Mouse (Mus musculus) embryonic facial prominence, embryonic 12.5 days (tissue): ENCODE data around the gene Grip2. TPM values are rescaled to one million over a fixed set of nuclear protein-coding genes. Genes with fewer than 3 reads are reported as not detected.

ENCODE experiments used
- ATAC-seq: fragments of 200-750 bp; cut with Nextera tagmentation; 2 replicates; pipeline ENCODE4 v1.8.0; 2017; ENCODE audit not compliant: insufficient number of reproducible peaks, insufficient read depth, low FRiP score, low TSS enrichment
- H3K27ac ChIP-seq: fragments of 300-500 bp; sonication (generic); 2 replicates; pipeline ENCODE4 v1.5.1; 2016; ENCODE audit warnings: mild to moderate bottlenecking
- H3K27me3 ChIP-seq: fragments of 300-500 bp; sonication (generic); 2 replicates; pipeline ENCODE4 v1.6.1; 2016; ENCODE audit warnings: mild to moderate bottlenecking, moderate library complexity
- H3K36me3 ChIP-seq: fragments of 300-500 bp; sonication (generic); 2 replicates; pipeline ENCODE4 v1.6.1; 2016; ENCODE audit warnings: mild to moderate bottlenecking
- H3K4me1 ChIP-seq: fragments of 300-500 bp; sonication (generic); 2 replicates; pipeline ENCODE4 v1.6.1; 2016
- H3K4me2 ChIP-seq: fragments of 300-500 bp; sonication (generic); replicated peaks from 2 replicates; pipeline ENCODE4 v1.6.1; 2016; ENCODE audit warnings: mild to moderate bottlenecking, moderate library complexity
- H3K4me3 ChIP-seq: fragments of 300-500 bp; sonication (generic); 2 replicates; pipeline ENCODE4 v1.5.1; 2016; ENCODE audit warnings: mild to moderate bottlenecking
- H3K9ac ChIP-seq: fragments of 300-500 bp; sonication (generic); 2 replicates; pipeline ENCODE4 v1.6.1; 2016; ENCODE audit warnings: mild to moderate bottlenecking, moderate library complexity
- H3K9me3 ChIP-seq: fragments of 300-500 bp; sonication (generic); 2 replicates; pipeline ENCODE4 v1.6.1; 2016; ENCODE audit warnings: mild to moderate bottlenecking, moderate library complexity
- WGBS: fragments of 180-500 bp; shearing (Covaris S2); methylation state at CpG from one replicate; pipeline ENCODE4 v1.1.7; 2016; 5-methylcytosine and 5-hydroxymethylcytosine counted together
- polyA plus RNA-seq: library from polyadenylated mRNA; unstranded; fragments of >200 nt; fragmentation: Nextera tagmentation; extraction: Ambion mirVana; gene quantifications from 2 replicates; pipeline ENCODE4 v1.2.1, GENCODE M21; 2016

Gene Grip2
- polyA plus RNA-seq, 1 experiment from 2014 or later = 0.87 TPM

GRCm38 (mm10) chr6:91713370-91713896, 113.6 kb downstream of the Grip2 start:
- Histone ChIP-seq H3K9me3 (no peaks in the 10 kb centered on the region), H3K27me3 (no peaks in the 10 kb centered on the region), H3K27ac (peak overlapping the region; percentile 79), H3K36me3 (peaks cover 20% of the 10 kb centered on the region), H3K9ac (no peak overlapping the region; the same call in 1 of the 2 replicates), H3K4me1 (peaks cover 32% of the 10 kb centered on the region), H3K4me2 (no peak overlapping the region), H3K4me3 (no peak overlapping the region)
- no peak for ATAC-seq
- WGBS = 8% methylated on average over 5 of the region's 5 CpGs

DNA sequence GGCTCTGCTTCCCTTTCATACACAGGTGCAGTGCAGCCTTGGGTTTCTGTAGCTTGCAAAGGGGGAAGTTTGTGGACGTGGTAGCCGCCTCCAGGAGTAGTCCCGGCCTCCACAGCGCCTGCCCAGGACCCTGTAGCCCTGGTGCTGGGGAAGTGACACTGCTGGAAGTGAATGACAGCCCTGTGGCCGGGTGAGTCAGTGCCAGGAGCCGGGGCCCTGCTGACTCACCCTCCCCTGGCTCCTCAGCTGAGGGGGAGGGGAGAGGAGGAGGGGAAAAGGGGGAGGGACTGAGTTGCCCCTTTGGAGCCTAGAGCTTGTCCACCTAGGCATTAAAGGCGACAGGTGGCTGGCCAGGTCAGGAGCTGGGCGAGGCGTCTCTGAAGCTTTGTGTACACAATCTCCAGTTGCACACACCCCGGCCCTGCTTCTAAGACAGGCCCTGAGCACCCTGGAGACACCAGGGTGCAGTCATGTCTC, 114.2 kb downstream of the Grip2 start:
- ATAC-seq = no peak
- Histone ChIP-seq H3K27ac (peak overlapping the region; percentile 79), H3K4me1 (peaks cover 29% of the 10 kb centered on the region), H3K9ac (no peak overlapping the region), H3K4me2 (no peak overlapping the region), H3K4me3 (no peak overlapping the region), H3K9me3 (no peaks in the 10 kb centered on the region), H3K27me3 (no peaks in the 10 kb centered on the region), H3K36me3 (peaks cover 23% of the 10 kb centered on the region)
- WGBS = 7% methylated on average over 10 of the region's 10 CpGs

GRCm38 (mm10) chr6:91712097-91712854, 114.8 kb downstream of the Grip2 start:
- peaks cover 23% of the 10 kb centered on the region for H3K36me3 ChIP-seq
- peak overlapping the region; percentile 79 for H3K27ac ChIP-seq
- ATAC-seq = no peak
- H3K4me2 ChIP-seq = no peak overlapping the region
- H3K4me1 ChIP-seq = peaks cover 35% of the 10 kb centered on the region
- H3K9me3 ChIP-seq = no peaks in the 10 kb centered on the region
- H3K4me3 ChIP-seq = no peak overlapping the region
- H3K9ac ChIP-seq = no peak overlapping the region
- H3K27me3 ChIP-seq = no peaks in the 10 kb centered on the region
- 24% methylated on average over 4 of the region's 4 CpGs for WGBS

Other genes with a start within 250 kb of the Grip2 start
- gene Slc6a6, start 143.2 kb downstream of the Grip2 start, polyA plus RNA-seq = 56.2 and 67.5 TPM in 2 replicates
- gene Ccdc174, start 50.8 kb upstream of the Grip2 start, polyA plus RNA-seq = 43.3 and 48.8 TPM in 2 replicates
- gene 4930590J08Rik, start 75.6 kb upstream of the Grip2 start, polyA plus RNA-seq = 0.45 and 0.58 TPM in 2 replicates
- 10.1 and 10.2 TPM in 2 replicates for gene Fgd5, start 151.6 kb upstream of the Grip2 start, polyA plus RNA-seq